Mouse (Mus musculus) cerebellum, adult 18-20 months (tissue): ENCODE data around the gene R3hdm2.

Experiments
- DNase-seq, 2 experiments: peaks; one replicate each; pipeline ENCODE4 v3.0.0; 2021

R3hdm2 gene

GRCm38 (mm10) chr10:127353909-127354895 is 25.9 kb upstream of the R3hdm2 start, which contains the start of gene Inhbe:
Inhbe (minus strand) TSS chr10:127354411.
- DNase-seq: peak; percentile 58 to 70

- no peak for DNase-seq
Observed at GRCm38 (mm10) chr10:127355336-127355735, 24.8 kb upstream of the R3hdm2 start.

- no peak for DNase-seq
Observed at GRCm38 (mm10) chr10:127360714-127361113, 19.4 kb upstream of the R3hdm2 start.

- no peak for DNase-seq
Observed at GRCm38 (mm10) chr10:127367116-127367515, 13.0 kb upstream of the R3hdm2 start.

GRCm38 (mm10) chr10:127368273-127368672 is 11.9 kb upstream of the R3hdm2 start:
- no peak for DNase-seq

GRCm38 (mm10) chr10:127369834-127370820 is 10.0 kb upstream of the R3hdm2 start, which contains the start of gene Inhbc:
Inhbc (minus strand) TSS chr10:127370431.
- no peak for DNase-seq

GRCm38 (mm10) chr10:127371023-127371422 is 9.1 kb upstream of the R3hdm2 start:
- DNase-seq: no peak

GRCm38 (mm10) chr10:127377700-127378099 is 2.4 kb upstream of the R3hdm2 start:
- no peak for DNase-seq

- DNase-seq: no peak
Observed at GRCm38 (mm10) chr10:127379654-127380053, 473 bp upstream of the R3hdm2 start.

GRCm38 (mm10) chr10:127380767-127381742 is 928 bp downstream of the R3hdm2 start:
- peak; percentile 37 to 62 for DNase-seq

- no peak for DNase-seq
Observed at GRCm38 (mm10) chr10:127381743-127382134, 1.6 kb downstream of the R3hdm2 start.

- no peak for DNase-seq
Observed at GRCm38 (mm10) chr10:127391774-127392173, 11.6 kb downstream of the R3hdm2 start.

GRCm38 (mm10) chr10:127404701-127405100 is 24.6 kb downstream of the R3hdm2 start:
- DNase-seq: no peak

GRCm38 (mm10) chr10:127407391-127407790 is 27.3 kb downstream of the R3hdm2 start:
- no peak for DNase-seq

GRCm38 (mm10) chr10:127412101-127412500 is 32.0 kb downstream of the R3hdm2 start:
- DNase-seq: no peak

GRCm38 (mm10) chr10:127412776-127413175 is 32.6 kb downstream of the R3hdm2 start:
- DNase-seq: no peak

GRCm38 (mm10) chr10:127413585-127413984 is 33.5 kb downstream of the R3hdm2 start:
- no peak for DNase-seq

- DNase-seq: no peak
Observed at GRCm38 (mm10) chr10:127414141-127414540, 34.0 kb downstream of the R3hdm2 start.

GRCm38 (mm10) chr10:127420131-127420530 is 40.0 kb downstream of the R3hdm2 start:
- DNase-seq: peak in 1 of 2 experiments; percentile 29

- DNase-seq: peak; percentile 60 to 65
Observed at GRCm38 (mm10) chr10:127420676-127421353, 40.7 kb downstream of the R3hdm2 start.

GRCm38 (mm10) chr10:127422047-127422446 is 41.9 kb downstream of the R3hdm2 start:
- peak; percentile 71 to 86 for DNase-seq
